Mouse (Mus musculus) gastrocnemius, postnatal 25 days (tissue): ENCODE data around the gene Klhl2. TPM values are rescaled to one million over a fixed set of nuclear protein-coding genes. Genes with fewer than 3 reads are reported as not detected.
A peak's percentile ranks its signal among the peaks of the same experiment; 100 is the strongest.

Source experiments
- DNase-seq: peaks from one replicate; pipeline ENCODE4 v3.0.0; 2022
- total RNA-seq, 2 experiments: library from RNA; stranded (reverse); gene quantifications; 1 replicate in 1 of 2; 2 replicates in 1 of 2; pipeline ENCODE4 v1.2.3; 2021

Klhl2 gene
- total RNA-seq, 2 experiments from 2014 or later, result 5.3 to 6.6 TPM

GRCm38 (mm10) chr8:64831656-64832055 is 18.2 kb downstream of the Klhl2 start:
- DNase-seq, result no peak

- DNase-seq, result no peak
Observed at GRCm38 (mm10) chr8:64829921-64830320, 19.9 kb downstream of the Klhl2 start.

GRCm38 (mm10) chr8:64829391-64829790 is 20.4 kb downstream of the Klhl2 start:
- no peak for DNase-seq

DNA sequence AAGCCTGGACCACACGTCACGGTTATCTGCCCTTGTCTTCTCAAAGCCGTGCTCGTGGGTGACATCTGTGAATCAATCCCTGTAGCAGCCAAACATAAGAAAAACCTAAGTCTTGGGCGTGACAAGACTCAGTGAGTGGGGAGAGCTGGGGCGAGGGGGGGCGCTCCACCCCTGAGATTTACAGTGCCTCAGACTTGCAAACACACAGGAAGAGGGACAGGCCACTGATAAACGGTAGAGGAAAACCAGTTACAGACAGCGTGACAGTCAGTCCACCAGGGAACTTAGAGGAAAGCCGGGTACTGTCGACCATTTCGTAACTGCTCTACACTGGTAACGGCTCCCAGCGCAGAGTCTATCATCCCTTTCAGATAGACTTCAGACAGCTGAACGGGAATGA is 21.4 kb downstream of the Klhl2 start:
- DNase-seq, result no peak

- no peak for DNase-seq
Observed at GRCm38 (mm10) chr8:64827356-64827755, 22.5 kb downstream of the Klhl2 start.

DNA sequence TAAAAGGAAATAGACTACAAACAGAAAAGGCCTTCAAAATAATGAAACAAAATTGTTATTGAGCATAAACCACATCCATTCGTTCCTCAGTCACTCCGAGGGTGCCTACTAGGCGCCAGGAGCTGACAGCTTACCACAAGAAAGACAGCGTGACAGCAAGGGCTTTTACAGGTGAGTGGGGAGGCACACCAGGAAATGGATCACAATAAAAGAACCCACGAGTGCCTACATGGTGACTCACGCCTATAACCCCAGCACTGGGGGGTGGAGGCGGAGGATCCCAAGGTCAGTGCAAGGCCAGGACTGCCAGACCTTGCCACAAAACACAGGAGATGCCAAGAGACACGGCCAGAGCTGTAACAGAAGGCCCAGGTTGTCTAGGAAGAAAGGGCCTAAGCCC is 23.4 kb downstream of the Klhl2 start:
- no peak for DNase-seq

DNA sequence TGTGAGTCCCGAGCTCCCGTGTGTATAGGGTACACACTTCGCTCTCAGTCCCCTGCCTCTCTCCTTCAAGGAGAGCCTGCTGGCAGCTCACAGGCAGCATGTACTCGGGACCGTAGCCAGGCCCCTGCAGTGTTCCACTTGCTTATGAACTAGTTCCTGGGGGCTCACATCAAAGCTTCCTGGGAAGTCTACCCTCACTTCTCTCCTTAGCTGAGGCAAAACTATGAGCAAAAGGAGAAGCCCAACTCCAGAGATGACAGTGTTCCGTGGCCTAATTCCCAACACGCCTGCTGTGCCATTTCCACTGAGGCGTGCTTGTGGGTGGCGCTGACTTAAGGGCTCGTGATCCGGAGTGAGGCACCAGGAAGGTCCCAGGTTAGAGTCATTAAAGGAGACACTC is 25.9 kb downstream of the Klhl2 start:
- DNase-seq, result no peak

GRCm38 (mm10) chr8:64820940-64821339 is 28.9 kb downstream of the Klhl2 start:
- DNase-seq, result no peak

GRCm38 (mm10) chr8:64811790-64812189 is 38.0 kb downstream of the Klhl2 start:
- DNase-seq, result no peak

DNA sequence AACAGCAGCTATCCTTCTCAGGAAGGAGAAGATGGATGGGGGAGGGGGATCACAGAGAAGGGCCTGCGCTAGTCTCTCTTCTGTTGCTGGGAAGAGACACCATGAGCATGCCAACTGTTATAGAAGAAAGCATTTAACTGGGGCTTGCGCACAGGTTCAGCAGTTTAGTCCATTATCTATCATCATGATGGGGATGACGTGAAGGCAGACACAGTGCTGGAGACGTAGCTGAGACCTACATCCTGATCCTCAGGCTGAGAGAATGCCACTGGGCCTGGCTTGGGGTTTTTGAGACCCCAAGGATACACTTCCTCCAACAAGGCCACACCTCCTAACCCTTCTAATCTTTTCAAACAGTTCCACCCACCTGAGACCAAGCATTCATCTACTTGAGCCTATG is 38.7 kb downstream of the Klhl2 start:
- DNase-seq, result no peak

DNA sequence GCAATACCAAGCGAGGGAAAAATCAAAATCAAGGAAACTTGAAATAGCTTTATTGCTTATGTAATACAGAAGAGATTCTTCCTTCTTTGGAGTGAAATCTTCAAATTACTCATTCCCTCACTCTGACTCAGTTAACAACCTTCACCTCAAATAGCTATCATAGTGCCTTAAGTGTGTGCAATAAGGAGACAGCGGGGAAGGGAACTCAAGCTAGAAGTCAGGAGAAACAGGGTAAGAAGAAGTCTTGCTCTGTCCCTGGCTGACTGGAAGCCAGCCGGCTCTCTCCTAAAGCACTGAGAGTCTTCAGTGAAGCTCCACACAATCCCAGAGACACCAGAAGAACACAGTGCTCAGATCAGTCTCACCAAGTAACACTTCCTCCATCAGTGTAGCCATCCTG is 43.3 kb downstream of the Klhl2 start:
- no peak for DNase-seq

- no peak for DNase-seq
Observed at GRCm38 (mm10) chr8:64804971-64805370, 44.8 kb downstream of the Klhl2 start.

GRCm38 (mm10) chr8:64799306-64799705 is 50.5 kb downstream of the Klhl2 start:
- no peak for DNase-seq

GRCm38 (mm10) chr8:64798503-64798902 is 51.3 kb downstream of the Klhl2 start:
- DNase-seq, result no peak

GRCm38 (mm10) chr8:64797751-64798150 is 52.1 kb downstream of the Klhl2 start:
- DNase-seq, result no peak

- DNase-seq, result no peak
Observed at GRCm38 (mm10) chr8:64791250-64791881, 58.5 kb downstream of the Klhl2 start.

DNA sequence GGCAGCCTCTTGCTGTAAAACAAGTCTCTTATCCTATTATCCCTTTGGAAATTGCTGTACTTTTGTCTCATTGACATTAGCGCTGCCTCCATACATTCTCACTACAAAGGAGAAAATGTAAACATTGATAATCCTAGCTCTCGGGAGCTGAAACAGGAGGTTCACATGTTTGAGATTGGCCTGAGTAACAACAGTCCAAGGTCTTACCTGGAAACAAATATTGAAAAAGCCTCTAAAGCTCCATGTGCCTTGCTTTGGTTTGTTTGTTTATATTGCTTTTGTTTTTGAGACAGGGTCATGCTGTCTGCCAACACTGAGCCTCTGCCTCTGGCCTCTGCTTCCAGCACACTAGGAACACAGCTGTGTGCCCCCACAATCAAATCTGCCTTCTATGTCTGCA is 59.4 kb downstream of the Klhl2 start:
- DNase-seq, result no peak

DNA sequence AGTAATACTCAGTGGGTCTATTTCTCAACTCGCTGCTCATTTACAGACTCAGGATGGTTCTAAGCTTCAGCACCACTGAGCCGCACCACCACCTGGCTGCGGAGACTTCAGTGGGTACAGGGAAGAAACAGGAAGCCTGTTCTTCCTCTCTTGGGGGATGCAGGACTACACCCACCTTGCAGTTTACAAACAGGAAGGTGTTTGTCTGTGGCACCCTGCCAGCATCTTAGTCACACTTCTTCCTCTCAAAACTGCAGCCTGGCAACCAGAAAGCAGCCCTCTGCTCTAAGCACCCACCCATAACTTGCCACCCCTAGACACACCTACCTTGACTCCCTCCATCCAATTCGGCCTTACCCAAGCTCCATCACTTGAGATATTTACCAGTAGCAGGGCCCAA is 61.1 kb downstream of the Klhl2 start:
- peak; percentile 38 for DNase-seq

DNA sequence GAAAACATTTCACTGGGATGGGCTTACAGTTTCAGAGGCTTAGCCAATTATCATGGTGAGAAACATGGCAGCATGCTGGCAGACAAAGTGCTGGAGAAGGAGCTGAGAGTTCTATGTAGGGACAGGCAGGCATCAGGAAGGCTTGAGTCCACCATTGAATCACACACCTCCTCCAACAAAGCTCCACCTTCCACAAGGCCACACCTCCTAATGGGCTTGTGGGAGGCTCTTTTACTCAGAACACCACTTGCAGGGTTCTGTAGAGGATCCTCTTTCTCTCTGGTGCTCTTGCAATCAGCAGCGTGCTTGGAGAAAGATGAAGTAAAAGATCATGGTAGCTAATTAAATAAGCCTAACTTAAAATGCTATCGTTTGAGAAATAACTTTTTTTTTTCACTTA is 63.0 kb downstream of the Klhl2 start:
- DNase-seq, result no peak

DNA sequence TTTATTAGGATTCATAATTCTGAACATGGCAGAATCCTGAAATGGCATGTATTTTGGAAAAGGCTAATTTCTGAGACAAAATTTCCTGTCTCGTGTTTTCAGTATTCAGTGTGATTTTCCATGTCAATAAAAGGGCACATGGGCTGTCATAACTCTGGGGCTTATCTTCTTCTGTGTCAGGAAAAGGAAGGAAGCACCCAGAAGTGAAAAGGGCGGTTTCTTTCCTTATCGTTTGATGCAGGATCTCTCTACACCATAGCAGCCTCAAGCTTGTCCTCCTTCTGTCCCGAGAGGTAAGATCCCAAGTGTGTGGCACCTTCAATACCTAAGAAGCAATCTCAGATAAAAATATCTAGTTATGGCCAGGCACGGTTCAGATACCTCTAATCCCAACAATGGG is 65.6 kb downstream of the Klhl2 start:
- DNase-seq, result no peak

DNA sequence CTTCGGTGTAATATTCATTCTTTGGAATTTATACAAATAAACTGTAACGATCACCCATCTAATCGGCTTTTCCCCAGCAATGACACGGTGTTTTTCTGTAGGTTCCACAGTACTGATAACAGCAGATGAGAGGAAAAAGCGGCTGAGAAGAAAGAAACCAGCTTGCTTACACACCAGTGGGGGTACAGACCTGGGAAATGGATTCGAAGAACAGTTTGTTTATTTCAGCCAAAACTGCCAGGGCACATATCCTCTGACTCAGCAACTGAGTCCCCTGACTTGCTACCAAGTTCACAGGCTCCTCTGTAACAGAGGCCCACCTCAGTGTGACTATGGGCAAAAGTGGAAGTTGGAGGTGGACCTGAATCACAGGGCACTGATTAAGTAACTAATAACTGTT is 67.9 kb downstream of the Klhl2 start:
- DNase-seq, result no peak

- DNase-seq, result no peak
Observed at GRCm38 (mm10) chr8:64777925-64778324, 71.9 kb downstream of the Klhl2 start.

GRCm38 (mm10) chr8:64774136-64774535 is 75.7 kb downstream of the Klhl2 start:
- no peak for DNase-seq

- DNase-seq, result no peak
Observed at GRCm38 (mm10) chr8:64770814-64771213, 79.0 kb downstream of the Klhl2 start.

DNA sequence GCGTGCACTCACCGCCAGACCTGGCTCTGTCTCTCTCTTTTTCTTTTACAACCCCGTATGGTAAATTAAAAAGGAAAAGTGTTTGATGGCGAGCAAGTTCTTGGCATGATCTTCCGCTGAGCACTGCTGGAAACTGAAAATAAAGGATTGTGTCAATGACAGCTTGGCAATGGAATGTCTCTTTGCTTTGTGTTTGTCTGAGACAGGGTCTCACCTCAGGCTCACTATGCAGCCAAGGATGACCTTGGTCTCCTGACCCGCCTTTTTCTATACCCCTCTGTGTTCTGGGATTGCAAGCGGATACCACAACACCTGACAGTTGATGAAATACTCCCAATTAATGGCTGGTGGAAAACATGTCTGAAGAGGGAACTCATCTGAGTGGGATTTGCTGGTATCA is 80.2 kb downstream of the Klhl2 start:
- no peak for DNase-seq
